In genomic region chr17:47889267-47889666, GRCm38 (mm10) we compare ENCODE assay signal across 15 mouse cellular contexts. TPM values are rescaled to one million over a fixed set of nuclear protein-coding genes. Genes with fewer than 3 reads are reported as not detected.
A peak's percentile ranks its signal among the peaks of the same experiment; 100 is the strongest.
DNase-seq lines count a peak whose midpoint lies in the region; ATAC-seq lines count a peak whose summit lies in the region.
"Had no signal": no experiment of that assay in that cellular context is flagged by ENCODE, and none has a peak within 500 bp of the region (broad histone marks: within the 10 kb centered on the region; RNA-seq: fewer than 3 reads in every experiment).

No protein-coding gene starts in this region.

- peak overlapping the region; percentile 87 for H3K27ac ChIP-seq in forebrain, embryonic 10.5 days
- no peak overlapping the region for H3K27ac ChIP-seq in forebrain, embryonic 11.5 days (ENCODE audit: low read depth, low read length)
- H3K27ac ChIP-seq in liver, embryonic 13.5 days: peak overlapping the region; percentile 0; the same call in 1 of the 2 replicates
- H3K27ac ChIP-seq in forebrain, embryonic 14.5 days (ENCODE audit: low read depth, low read length): peak overlapping the region; percentile 52; the same call in 1 of the 2 replicates
- H3K27ac ChIP-seq: heart, embryonic 13.5 days; macrophage had no signal

- no peak overlapping the region for H3K4me2 ChIP-seq in forebrain, embryonic 11.5 days (ENCODE audit: low read depth, low read length, severe bottlenecking)
- H3K4me2 ChIP-seq in liver, embryonic 13.5 days: no peak overlapping the region
- H3K4me2 ChIP-seq in forebrain, embryonic 14.5 days (ENCODE audit: low read length): no peak overlapping the region
- H3K4me2 ChIP-seq: heart, embryonic 13.5 days had no signal

- H3K36me3 ChIP-seq in forebrain, embryonic 10.5 days (replicated peaks): peaks cover 72% of the 10 kb centered on the region
- H3K36me3 ChIP-seq in forebrain, embryonic 11.5 days (ENCODE audit: control insufficient read depth, insufficient read depth, low read length): no peaks in the 10 kb centered on the region; the same call in 1 of the 2 replicates
- H3K36me3 ChIP-seq in liver, embryonic 13.5 days: peaks cover 8% of the 10 kb centered on the region
- H3K36me3 ChIP-seq in forebrain, embryonic 14.5 days (ENCODE audit: control insufficient read depth, insufficient read depth, low read length): peaks cover 11% of the 10 kb centered on the region

- WGBS in forebrain, embryonic 10.5 days: 38% methylated on average over 19 of the region's 19 CpGs
- 40% methylated on average over 19 of the region's 19 CpGs for WGBS in forebrain, embryonic 11.5 days
- 78% methylated on average over 19 of the region's 19 CpGs for WGBS in liver, embryonic 13.5 days (ENCODE audit: insufficient replicate concordance)
- 31% methylated on average over 19 of the region's 19 CpGs for WGBS in forebrain, embryonic 14.5 days

- ATAC-seq in forebrain, embryonic 11.5 days (replicated peaks; ENCODE audit: low FRiP score): no peak
- no peak for ATAC-seq in liver, embryonic 13.5 days (ENCODE audit: low read depth)
- ATAC-seq in forebrain, embryonic 14.5 days: no peak

- no peaks in the 10 kb centered on the region; the same call in 1 of the 2 replicates for H3K9me3 ChIP-seq in forebrain, embryonic 10.5 days
- H3K9me3 ChIP-seq in forebrain, embryonic 11.5 days (ENCODE audit: control insufficient read depth, low read length): no peaks in the 10 kb centered on the region
- H3K9me3 ChIP-seq in liver, embryonic 13.5 days (replicated peaks): no peaks in the 10 kb centered on the region
- H3K9me3 ChIP-seq in forebrain, embryonic 14.5 days (replicated peaks; ENCODE audit: control insufficient read depth, low read length): no peaks in the 10 kb centered on the region
- H3K9me3 ChIP-seq: heart, embryonic 13.5 days had no signal

- peaks cover 69% of the 10 kb centered on the region for H3K4me1 ChIP-seq in forebrain, embryonic 10.5 days
- peaks cover 20% of the 10 kb centered on the region for H3K4me1 ChIP-seq in forebrain, embryonic 11.5 days (replicated peaks; ENCODE audit: control insufficient read depth, insufficient read depth, low read length)
- H3K4me1 ChIP-seq in liver, embryonic 13.5 days (replicated peaks): peaks cover 55% of the 10 kb centered on the region
- H3K4me1 ChIP-seq in forebrain, embryonic 14.5 days (ENCODE audit: control insufficient read depth, insufficient read depth, low read length): peaks cover 23% of the 10 kb centered on the region

- DNase-seq in forebrain, embryonic 10.5 days (ENCODE audit: extremely low spot score, low spot score): no peak
- DNase-seq in forebrain, embryonic 11.5 days (ENCODE audit: low spot score): no peak
- no peak for DNase-seq in liver, embryonic 13.5 days
- no peak for DNase-seq in liver
- DNase-seq in forebrain, embryonic 14.5 days (ENCODE audit: low spot score): no peak
- DNase-seq in retina, embryonic 14.5 days (ENCODE audit: low spot score): peak; percentile 57
- no peak for DNase-seq in spleen, adult 12 weeks (ENCODE audit: low spot score)
- no peak for DNase-seq in gastrocnemius, postnatal 10 days
- DNase-seq: adrenal gland, postnatal 10 days; cerebellum, postnatal 36 days; kidney, postnatal 10 days; layer of hippocampus, adult 9-11 months; thymus, adult 2 months had no signal

- no peak overlapping the region for H3K4me3 ChIP-seq in forebrain, embryonic 10.5 days
- H3K4me3 ChIP-seq in forebrain, embryonic 11.5 days (ENCODE audit: low read depth, low read length): no peak overlapping the region
- no peak overlapping the region for H3K4me3 ChIP-seq in liver, embryonic 13.5 days (replicated peaks)
- no peak overlapping the region for H3K4me3 ChIP-seq in forebrain, embryonic 14.5 days (ENCODE audit: low read depth, low read length)
- H3K4me3 ChIP-seq: heart, embryonic 13.5 days had no signal

- H3K9ac ChIP-seq in forebrain, embryonic 11.5 days (ENCODE audit: low read length): no peak overlapping the region
- H3K9ac ChIP-seq in liver, embryonic 13.5 days: no peak overlapping the region
- H3K9ac ChIP-seq in forebrain, embryonic 14.5 days (ENCODE audit: low read length): no peak overlapping the region
- H3K9ac ChIP-seq: heart, embryonic 13.5 days had no signal

- peaks cover 7% of the 10 kb centered on the region; the same call in 1 of the 2 replicates for H3K27me3 ChIP-seq in forebrain, embryonic 10.5 days (ENCODE audit: poor library complexity, severe bottlenecking)
- H3K27me3 ChIP-seq in forebrain, embryonic 11.5 days (ENCODE audit: control insufficient read depth, insufficient read depth, low read length): no peaks in the 10 kb centered on the region
- H3K27me3 ChIP-seq in liver, embryonic 13.5 days: no peaks in the 10 kb centered on the region
- H3K27me3 ChIP-seq in forebrain, embryonic 14.5 days (replicated peaks; ENCODE audit: control insufficient read depth, insufficient read depth, low read length): no peaks in the 10 kb centered on the region
- H3K27me3 ChIP-seq: heart, embryonic 13.5 days had no signal

RNA-seq across cellular contexts. Expression of gene Foxp4, which starts 35.2 kb away (rescaled TPM):
- polyA plus RNA-seq in forebrain, embryonic 10.5 days (2016; fragmentation: Nextera tagmentation; extraction: Ambion mirVana): 16.6 and 18.0 TPM in 2 replicates
- 26.1 and 27.8 TPM in 2 replicates for polyA plus RNA-seq in forebrain, embryonic 11.5 days (2014; fragmentation: Nextera tagmentation; extraction: Ambion mirVana)
- polyA plus RNA-seq in liver, embryonic 13.5 days (2015; fragmentation: Nextera tagmentation; extraction: Ambion mirVana): 3.8 and 3.9 TPM in 2 replicates
- 20.3 and 29.9 TPM in 2 replicates for polyA plus RNA-seq in forebrain, embryonic 14.5 days (2014; fragmentation: Nextera tagmentation; extraction: Ambion mirVana)
- 10 to 100 TPM; 10.2 to 16.1 TPM for total RNA-seq in gastrocnemius, postnatal 10 days (2021)

RNA-seq across cellular contexts. Expression of gene Mdfi, which starts 54.8 kb away (rescaled TPM):
- polyA plus RNA-seq in forebrain, embryonic 10.5 days (2016; fragmentation: Nextera tagmentation; extraction: Ambion mirVana): 13.1 and 13.2 TPM in 2 replicates
- 20.6 and 23.6 TPM in 2 replicates for polyA plus RNA-seq in forebrain, embryonic 11.5 days (2014; fragmentation: Nextera tagmentation; extraction: Ambion mirVana)
- 0.93 and 1.1 TPM in 2 replicates for polyA plus RNA-seq in liver, embryonic 13.5 days (2015; fragmentation: Nextera tagmentation; extraction: Ambion mirVana)
- 10.4 and 12.4 TPM in 2 replicates for polyA plus RNA-seq in forebrain, embryonic 14.5 days (2014; fragmentation: Nextera tagmentation; extraction: Ambion mirVana)
- 10 to 100 TPM in 1 of 2 experiments, 1 to 10 TPM in 1; 7.2 to 10.0 TPM for total RNA-seq in gastrocnemius, postnatal 10 days (2021)
- polyA plus RNA-seq: macrophage had no signal
